Mouse (Mus musculus): ENCODE data around the gene Tada3. TPM values are rescaled to one million over a fixed set of nuclear protein-coding genes. Genes with fewer than 3 reads are reported as not detected.

Gene Tada3
- polyA plus RNA-seq, 1 experiment from 2014 or later: 44.9 TPM

- Histone ChIP-seq H3K4me1 (ENCODE audit: control insufficient read depth, insufficient read depth, low read length) (no peaks in the 10 kb centered on the region), H3K27ac (ENCODE audit: low read length) (no peak overlapping the region), H3K4me3 (replicated peaks; ENCODE audit: low read length) (no peak overlapping the region), H3K27me3 (ENCODE audit: control insufficient read depth, insufficient read depth, low read length) (no peaks in the 10 kb centered on the region), H3K4me2 (ENCODE audit: low read depth, low read length) (no peak overlapping the region), H3K9ac (ENCODE audit: low read length) (no peak overlapping the region), H3K36me3 (ENCODE audit: control insufficient read depth, insufficient read depth, low read length) (no peaks in the 10 kb centered on the region), H3K9me3 (replicated peaks; ENCODE audit: control insufficient read depth, low read length) (no peaks in the 10 kb centered on the region)
- WGBS: 75% methylated on average over 9 of the region's 9 CpGs
- ATAC-seq (ENCODE audit: insufficient read depth, low FRiP score): no peak
Observed at GRCm38 (mm10) chr6:113406683-113407082, 29.0 kb upstream of the Tada3 start.

- Histone ChIP-seq H3K27ac (ENCODE audit: low read length) (no peak overlapping the region), H3K4me3 (replicated peaks; ENCODE audit: low read length) (no peak overlapping the region), H3K4me2 (ENCODE audit: low read depth, low read length) (no peak overlapping the region), H3K9me3 (replicated peaks; ENCODE audit: control insufficient read depth, low read length) (no peaks in the 10 kb centered on the region), H3K4me1 (ENCODE audit: control insufficient read depth, insufficient read depth, low read length) (no peaks in the 10 kb centered on the region), H3K27me3 (ENCODE audit: control insufficient read depth, insufficient read depth, low read length) (no peaks in the 10 kb centered on the region), H3K36me3 (ENCODE audit: control insufficient read depth, insufficient read depth, low read length) (no peaks in the 10 kb centered on the region), H3K9ac (ENCODE audit: low read length) (no peak overlapping the region)
- 85% methylated on average over 6 of the region's 6 CpGs for WGBS
- ATAC-seq (ENCODE audit: insufficient read depth, low FRiP score): no peak
Observed at GRCm38 (mm10) chr6:113405483-113405882, 27.8 kb upstream of the Tada3 start.

GRCm38 (mm10) chr6:113404649-113405448 is 27.2 kb upstream of the Tada3 start:
- H3K9me3 ChIP-seq (replicated peaks; ENCODE audit: control insufficient read depth, low read length): no peaks in the 10 kb centered on the region
- no peak overlapping the region; the same call in 1 of the 2 replicates for H3K9ac ChIP-seq (ENCODE audit: low read length)
- no peaks in the 10 kb centered on the region for H3K4me1 ChIP-seq (ENCODE audit: control insufficient read depth, insufficient read depth, low read length)
- H3K4me3 ChIP-seq (replicated peaks; ENCODE audit: low read length): no peak overlapping the region
- no peak overlapping the region for H3K4me2 ChIP-seq (ENCODE audit: low read depth, low read length)
- H3K27me3 ChIP-seq (ENCODE audit: control insufficient read depth, insufficient read depth, low read length): no peaks in the 10 kb centered on the region
- 0 out of 2 replicates have a peak, but pooled peaks have one; percentile 14 for ATAC-seq (ENCODE audit: insufficient read depth, low FRiP score)
- H3K36me3 ChIP-seq (ENCODE audit: control insufficient read depth, insufficient read depth, low read length): no peaks in the 10 kb centered on the region
- WGBS: 72% methylated on average over 12 of the region's 12 CpGs
- no peak overlapping the region for H3K27ac ChIP-seq (ENCODE audit: low read length)

DNA sequence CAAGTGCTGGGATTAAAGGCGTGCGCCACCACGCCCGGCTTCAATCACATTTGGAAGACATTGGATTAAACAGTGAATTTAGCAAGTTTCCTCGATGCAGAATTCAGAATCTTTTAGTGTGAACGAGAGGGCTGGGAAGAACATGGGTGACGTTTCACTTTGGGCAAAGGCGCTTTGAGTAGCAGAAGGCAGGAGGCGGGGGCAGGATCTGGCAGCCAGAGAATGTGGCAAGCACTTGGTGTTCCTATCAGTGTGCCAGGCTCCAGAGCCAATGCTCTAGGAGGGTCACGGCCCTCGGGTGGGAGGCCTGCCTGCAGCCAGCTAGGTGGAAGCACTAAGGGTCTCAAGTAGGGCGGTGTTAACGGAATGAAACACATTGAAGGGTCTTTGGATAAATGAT is 24.4 kb upstream of the Tada3 start:
- WGBS: 86% methylated on average over 13 of the region's 13 CpGs
- ATAC-seq (ENCODE audit: insufficient read depth, low FRiP score): no peak
- Histone ChIP-seq H3K4me3 (replicated peaks; ENCODE audit: low read length) (no peak overlapping the region), H3K36me3 (ENCODE audit: control insufficient read depth, insufficient read depth, low read length) (no peaks in the 10 kb centered on the region), H3K27ac (ENCODE audit: low read length) (no peak overlapping the region), H3K4me2 (ENCODE audit: low read depth, low read length) (no peak overlapping the region), H3K27me3 (ENCODE audit: control insufficient read depth, insufficient read depth, low read length) (no peaks in the 10 kb centered on the region), H3K4me1 (ENCODE audit: control insufficient read depth, insufficient read depth, low read length) (no peaks in the 10 kb centered on the region), H3K9me3 (replicated peaks; ENCODE audit: control insufficient read depth, low read length) (no peaks in the 10 kb centered on the region), H3K9ac (ENCODE audit: low read length) (no peak overlapping the region)

- Histone ChIP-seq H3K27me3 (ENCODE audit: control insufficient read depth, insufficient read depth, low read length) (no peaks in the 10 kb centered on the region), H3K9ac (ENCODE audit: low read length) (no peak overlapping the region), H3K36me3 (ENCODE audit: control insufficient read depth, insufficient read depth, low read length) (no peaks in the 10 kb centered on the region), H3K9me3 (replicated peaks; ENCODE audit: control insufficient read depth, low read length) (no peaks in the 10 kb centered on the region), H3K4me1 (ENCODE audit: control insufficient read depth, insufficient read depth, low read length) (peaks cover 4% of the 10 kb centered on the region; the same call in 1 of the 2 replicates), H3K4me2 (ENCODE audit: low read depth, low read length) (no peak overlapping the region), H3K4me3 (replicated peaks; ENCODE audit: low read length) (no peak overlapping the region), H3K27ac (ENCODE audit: low read length) (no peak overlapping the region)
- ATAC-seq (ENCODE audit: insufficient read depth, low FRiP score): no peak
- 83% methylated on average over 10 of the region's 10 CpGs for WGBS
Observed at GRCm38 (mm10) chr6:113396270-113397030, 18.8 kb upstream of the Tada3 start.

DNA sequence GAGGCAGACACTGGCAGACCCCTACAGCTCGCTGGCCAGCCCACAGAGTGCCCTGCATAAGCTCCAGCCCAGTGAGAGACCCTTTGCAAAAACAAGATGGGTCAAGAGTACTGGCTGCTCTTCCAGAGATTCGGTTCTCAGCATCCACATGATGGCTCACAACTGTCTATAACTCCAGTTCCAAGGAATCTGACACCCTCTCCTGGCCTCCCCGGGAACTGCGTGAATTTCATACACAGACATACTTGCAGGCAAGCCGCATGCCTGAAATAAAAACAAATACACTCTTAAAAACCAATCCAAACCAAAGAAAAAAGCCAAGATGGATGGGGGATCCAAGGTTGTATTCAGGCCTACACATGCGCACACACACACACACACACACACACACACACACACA is 17.8 kb upstream of the Tada3 start:
- H3K9ac ChIP-seq (ENCODE audit: low read length): no peak overlapping the region
- WGBS: 92% methylated on average over 6 of the region's 6 CpGs
- H3K4me1 ChIP-seq (ENCODE audit: control insufficient read depth, insufficient read depth, low read length): peaks cover 4% of the 10 kb centered on the region; the same call in 1 of the 2 replicates
- H3K27me3 ChIP-seq (ENCODE audit: control insufficient read depth, insufficient read depth, low read length): no peaks in the 10 kb centered on the region
- H3K4me2 ChIP-seq (ENCODE audit: low read depth, low read length): no peak overlapping the region
- no peak overlapping the region for H3K27ac ChIP-seq (ENCODE audit: low read length)
- ATAC-seq (ENCODE audit: insufficient read depth, low FRiP score): no peak
- no peaks in the 10 kb centered on the region for H3K9me3 ChIP-seq (replicated peaks; ENCODE audit: control insufficient read depth, low read length)
- H3K36me3 ChIP-seq (ENCODE audit: control insufficient read depth, insufficient read depth, low read length): no peaks in the 10 kb centered on the region
- no peak overlapping the region for H3K4me3 ChIP-seq (replicated peaks; ENCODE audit: low read length)

GRCm38 (mm10) chr6:113394811-113395210 is 17.1 kb upstream of the Tada3 start:
- no peak for ATAC-seq (ENCODE audit: insufficient read depth, low FRiP score)
- peaks cover 4% of the 10 kb centered on the region; the same call in 1 of the 2 replicates for H3K4me1 ChIP-seq (ENCODE audit: control insufficient read depth, insufficient read depth, low read length)
- H3K36me3 ChIP-seq (ENCODE audit: control insufficient read depth, insufficient read depth, low read length): peaks cover 3% of the 10 kb centered on the region; the same call in 1 of the 2 replicates
- H3K4me2 ChIP-seq (ENCODE audit: low read depth, low read length): no peak overlapping the region
- no peak overlapping the region for H3K4me3 ChIP-seq (replicated peaks; ENCODE audit: low read length)
- no peaks in the 10 kb centered on the region for H3K9me3 ChIP-seq (replicated peaks; ENCODE audit: control insufficient read depth, low read length)
- no peaks in the 10 kb centered on the region for H3K27me3 ChIP-seq (ENCODE audit: control insufficient read depth, insufficient read depth, low read length)
- no peak overlapping the region for H3K9ac ChIP-seq (ENCODE audit: low read length)
- WGBS: 91% methylated on average over 11 of the region's 11 CpGs
- H3K27ac ChIP-seq (ENCODE audit: low read length): no peak overlapping the region

DNA sequence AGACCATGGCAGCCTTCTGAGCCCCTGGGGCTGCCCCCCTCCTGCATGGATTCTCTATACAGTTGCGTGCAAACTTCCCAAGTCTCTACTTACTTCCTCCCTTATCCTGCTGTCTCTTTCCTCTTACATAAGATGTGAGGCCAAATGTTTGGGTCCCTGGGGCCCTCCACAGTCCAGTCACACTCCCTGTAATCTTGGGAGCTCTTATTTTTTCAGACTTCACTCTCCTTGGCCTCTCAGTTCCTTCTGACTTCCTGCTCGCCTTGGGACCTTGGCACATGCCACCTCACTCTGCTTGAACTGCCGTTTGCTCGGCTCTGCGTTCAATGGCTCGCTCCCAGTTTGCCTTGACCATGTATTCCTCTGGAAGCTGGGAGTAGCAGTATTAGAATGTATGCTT is 16.3 kb upstream of the Tada3 start:
- Histone ChIP-seq H3K9ac (ENCODE audit: low read length) (no peak overlapping the region), H3K36me3 (ENCODE audit: control insufficient read depth, insufficient read depth, low read length) (peaks cover 9% of the 10 kb centered on the region; the same call in 1 of the 2 replicates), H3K9me3 (replicated peaks; ENCODE audit: control insufficient read depth, low read length) (no peaks in the 10 kb centered on the region), H3K4me1 (ENCODE audit: control insufficient read depth, insufficient read depth, low read length) (peaks cover 4% of the 10 kb centered on the region; the same call in 1 of the 2 replicates), H3K27me3 (ENCODE audit: control insufficient read depth, insufficient read depth, low read length) (no peaks in the 10 kb centered on the region), H3K27ac (ENCODE audit: low read length) (no peak overlapping the region), H3K4me2 (ENCODE audit: low read depth, low read length) (no peak overlapping the region), H3K4me3 (replicated peaks; ENCODE audit: low read length) (no peak overlapping the region)
- WGBS: 85% methylated on average over 6 of the region's 6 CpGs
- ATAC-seq (ENCODE audit: insufficient read depth, low FRiP score): no peak
